Mouse (Mus musculus): ENCODE data around the gene Lemd2.

- TF ChIP-seq EP300 (IDR thresholded peaks at IDR 0.05; ENCODE audit: low read depth) = no peak
- no peak for TF ChIP-seq CTCF (IDR thresholded peaks at IDR 0.05; ENCODE audit: low read depth)
Measured at GRCm38 (mm10) chr17:27152976-27153723, 51.1 kb downstream of the Lemd2 start.
